Mouse (Mus musculus) MEL (cell line): ENCODE measurements at regions not wholly inside any gene's neighbourhood (a gene's known extent, or its start where the extent isn't known, plus 50 kb on each side); places are given as distances from the start of the nearest gene placed in this dataset.

Experiments used
- CTCF ChIP-seq, 3 experiments: IDR thresholded peaks in 2 of 3; conservative IDR thresholded peaks in 1 of 3; 2 replicates each; pipeline ENCODE4 v1.5.1; 2011 to 2012; ENCODE audit warnings: low read length in 3 of 3, low read depth in 2 of 3, mild to moderate bottlenecking in 2 of 3, improper control_type of control experiment in 1 of 3, inconsistent platforms in 1 of 3, mixed read lengths in 1 of 3, moderate library complexity in 1 of 3; ENCODE audit not compliant: control insufficient read depth in 1 of 3, insufficient read depth in 1 of 3, poor library complexity in 1 of 3, severe bottlenecking in 1 of 3
- EP300 ChIP-seq, 2 experiments: IDR thresholded peaks; 2 replicates each; pipeline ENCODE4 v1.6.1; 2011; ENCODE audit warnings: improper control_type of control experiment in 2 of 2, low read length in 2 of 2, low read depth in 1 of 2, mild to moderate bottlenecking in 1 of 2
- ETS1 ChIP-seq: IDR thresholded peaks from 2 replicates; pipeline ENCODE4 v1.6.1; 2012; ENCODE audit warnings: low read depth, mild to moderate bottlenecking, inconsistent platforms, low read length, improper control_type of control experiment, moderate library complexity
- JUND ChIP-seq: IDR thresholded peaks from 2 replicates; pipeline ENCODE4 v1.6.1; 2011; ENCODE audit warnings: low read depth, mild to moderate bottlenecking, improper control_type of control experiment, low read length
- KAT2A ChIP-seq: conservative IDR thresholded peaks from 2 replicates; pipeline ENCODE4 v1.6.1; 2012; ENCODE audit warnings: low read depth, low read length, improper control_type of control experiment, inconsistent platforms
- MXI1 ChIP-seq: IDR thresholded peaks from 2 replicates; pipeline ENCODE4 v1.6.1; 2011; ENCODE audit warnings: mild to moderate bottlenecking, low read depth, low read length, improper control_type of control experiment
- MYC ChIP-seq: IDR thresholded peaks from 2 replicates; pipeline ENCODE4 v1.6.1; 2011; ENCODE audit warnings: low read depth, mild to moderate bottlenecking, low read length, improper control_type of control experiment, moderate library complexity
- NRF1 ChIP-seq: IDR thresholded peaks from 2 replicates; pipeline ENCODE4 v1.6.1; 2014; ENCODE audit warnings: low read depth, mild to moderate bottlenecking, inconsistent platforms, low read length, improper control_type of control experiment, moderate library complexity; ENCODE audit not compliant: poor library complexity, insufficient read depth, severe bottlenecking
- POLR2A ChIP-seq, 2 experiments: IDR thresholded peaks; 2 replicates each; pipeline ENCODE4 v1.6.1; 2011 to 2012; ENCODE audit warnings: low read length in 2 of 2, mild to moderate bottlenecking in 2 of 2, control low read depth in 1 of 2, improper control_type of control experiment in 1 of 2, low read depth in 1 of 2, moderate library complexity in 1 of 2; ENCODE audit not compliant: control insufficient read depth in 1 of 2, insufficient read depth in 1 of 2, poor library complexity in 1 of 2
- USF2 ChIP-seq, 2 experiments: IDR thresholded peaks; 2 replicates each; pipeline ENCODE4 v1.6.1; 2011 to 2012; ENCODE audit warnings: improper control_type of control experiment in 2 of 2, low read length in 2 of 2, borderline replicate concordance in 1 of 2, inconsistent platforms in 1 of 2, low read depth in 1 of 2, mild to moderate bottlenecking in 1 of 2; ENCODE audit not compliant: insufficient read depth in 1 of 2
- ZC3H11A ChIP-seq: IDR thresholded peaks from 2 replicates; pipeline ENCODE4 v1.6.1; 2012; ENCODE audit warnings: low read depth, mild to moderate bottlenecking, inconsistent platforms, low read length, improper control_type of control experiment

- TF ChIP-seq MYC (no peak), MXI1 (no peak), CTCF (IDR thresholded peaks at IDR 0.05 in 2 of 3, conservative IDR thresholded peaks at IDR 0.05 in 1 of 3; ENCODE audit: control insufficient read depth in 1 of 3, insufficient read depth in 1 of 3, low read depth in 2 of 3, low read length in 3 of 3, poor library complexity in 1 of 3, severe bottlenecking in 1 of 3) (no peak), ETS1 (no peak), NRF1 (no peak), USF2 (IDR thresholded peaks at IDR 0.05; ENCODE audit: borderline replicate concordance in 1 of 2, insufficient read depth in 1 of 2, low read depth in 1 of 2, low read length in 2 of 2) (no peak), EP300 (IDR thresholded peaks at IDR 0.05; ENCODE audit: low read depth in 1 of 2, low read length in 2 of 2) (no peak), JUND (no peak), ZC3H11A (no peak), POLR2A (IDR thresholded peaks at IDR 0.05; ENCODE audit: control insufficient read depth in 1 of 2, insufficient read depth in 1 of 2, low read depth in 1 of 2, low read length in 2 of 2, poor library complexity in 1 of 2) (no peak), KAT2A (no peak)
Observed at GRCm38 (mm10) chr13:116110578-116110977, 198.9 kb downstream of the Isl1 start.
